Mouse (Mus musculus): ENCODE measurements around the gene Dnmbp. TPM values are rescaled to one million over a fixed set of nuclear protein-coding genes. Genes with fewer than 3 reads are reported as not detected.

Gene Dnmbp
- polyA plus RNA-seq, 1 experiment: 8.5 TPM

DNA sequence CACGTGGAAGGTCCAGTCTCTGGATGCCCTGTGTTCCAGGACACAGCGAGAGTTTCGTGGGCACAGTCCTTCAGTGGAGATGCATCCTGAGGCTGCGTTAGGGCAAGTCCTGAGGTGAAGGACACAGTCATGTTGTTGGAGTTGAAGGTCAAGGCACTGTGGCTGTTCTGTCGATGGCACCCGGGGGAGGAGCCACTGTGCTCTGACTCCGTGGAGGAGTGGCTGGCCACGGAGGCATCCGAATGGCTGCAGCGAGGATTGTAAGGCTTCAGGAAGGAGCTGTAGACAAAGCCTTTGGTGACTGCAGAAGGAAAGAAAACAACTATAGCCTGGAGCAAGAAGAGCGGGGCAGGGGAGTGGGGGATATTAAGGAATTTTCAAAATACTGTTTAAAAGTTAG, 90.0 kb downstream of the Dnmbp start:
- TF ChIP-seq MYOD1 (IDR thresholded peaks at IDR 0.05; ENCODE audit: control insufficient read depth, insufficient read length, low read depth): no peak
- TF ChIP-seq USF1 (IDR thresholded peaks at IDR 0.05; ENCODE audit: low read depth): no peak
- TF ChIP-seq FOSL1 (IDR thresholded peaks at IDR 0.05; ENCODE audit: insufficient read depth, low read length, poor library complexity, severe bottlenecking): no peak
- no peak for TF ChIP-seq MYOG (IDR thresholded peaks at IDR 0.05; ENCODE audit: control insufficient read depth, extremely low read depth, insufficient read length)
- TF ChIP-seq CTCF (IDR thresholded peaks at IDR 0.05; ENCODE audit: control insufficient read depth, insufficient read depth, insufficient read length): no peak
- TF ChIP-seq CEBPB (IDR thresholded peaks at IDR 0.05; ENCODE audit: low read depth): no peak
- TF ChIP-seq MAX (IDR thresholded peaks at IDR 0.05): no peak
- Histone ChIP-seq H3ac (ENCODE audit: control insufficient read depth, insufficient read length, low read depth) (no peak overlapping the region), H3K79me2 (ENCODE audit: control insufficient read depth, insufficient read depth) (no peaks in the 10 kb centered on the region), H3K79me3 (ENCODE audit: low read depth) (no peaks in the 10 kb centered on the region), H3K27me3 (ENCODE audit: control insufficient read depth, insufficient read depth, insufficient read length) (no peaks in the 10 kb centered on the region), H3K36me3 (ENCODE audit: control insufficient read depth, insufficient read depth) (peaks cover 62% of the 10 kb centered on the region), H3K4me3 (ENCODE audit: insufficient read depth, poor library complexity, severe bottlenecking) (no peak overlapping the region)

DNA sequence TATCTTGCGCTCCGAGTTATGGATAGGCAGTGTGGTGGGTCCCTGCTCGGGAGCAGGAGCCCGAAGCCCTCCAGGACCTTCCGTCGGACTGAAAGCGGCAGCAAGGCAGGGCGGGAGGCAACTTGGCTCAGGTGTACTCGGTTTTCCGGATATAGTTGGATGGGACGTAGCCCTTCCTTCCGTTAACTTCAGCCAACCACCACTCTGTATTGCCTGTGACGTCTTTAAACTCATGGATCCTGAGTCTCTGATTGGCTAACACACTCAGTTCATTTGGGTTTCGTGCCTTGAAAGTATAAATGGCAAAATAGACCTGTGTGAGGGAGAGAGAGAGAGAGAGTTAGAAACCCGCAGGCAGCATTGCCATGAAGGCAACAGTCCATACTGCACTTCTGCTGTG, 92.0 kb downstream of the Dnmbp start:
- Histone ChIP-seq H3K27me3 (ENCODE audit: control insufficient read depth, insufficient read depth, insufficient read length) (no peaks in the 10 kb centered on the region), H3K79me2 (ENCODE audit: control insufficient read depth, insufficient read depth) (no peaks in the 10 kb centered on the region), H3ac (ENCODE audit: control insufficient read depth, insufficient read length, low read depth) (no peak overlapping the region), H3K36me3 (ENCODE audit: control insufficient read depth, insufficient read depth) (peaks cover 48% of the 10 kb centered on the region), H3K4me3 (ENCODE audit: insufficient read depth, poor library complexity, severe bottlenecking) (no peak overlapping the region), H3K79me3 (ENCODE audit: low read depth) (no peaks in the 10 kb centered on the region)
- no peak for TF ChIP-seq USF1 (IDR thresholded peaks at IDR 0.05; ENCODE audit: low read depth)
- TF ChIP-seq MYOD1 (IDR thresholded peaks at IDR 0.05; ENCODE audit: control insufficient read depth, insufficient read length, low read depth): no peak
- no peak for TF ChIP-seq MYOG (IDR thresholded peaks at IDR 0.05; ENCODE audit: control insufficient read depth, extremely low read depth, insufficient read length)

DNA sequence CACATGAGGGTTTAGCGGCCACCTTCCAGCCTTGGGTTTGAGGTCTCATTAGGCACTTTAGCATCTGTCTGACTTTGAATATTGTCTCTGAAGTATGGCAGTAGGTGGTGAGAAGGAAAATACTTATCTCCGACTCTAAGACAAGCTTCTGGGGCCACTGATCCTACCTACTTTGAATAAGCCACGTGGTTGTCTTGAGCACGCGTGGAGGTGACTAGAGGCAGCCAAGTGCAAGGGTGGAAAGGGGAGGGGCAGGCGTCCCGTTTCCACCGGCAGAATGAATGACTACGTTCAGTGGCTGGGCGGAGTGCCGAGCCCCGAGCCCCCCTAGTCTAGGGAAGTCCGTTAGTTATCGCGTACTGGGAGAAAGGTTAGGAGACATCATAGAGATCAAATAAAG, 92.9 kb downstream of the Dnmbp start:
- TF ChIP-seq FOSL1 (IDR thresholded peaks at IDR 0.05; ENCODE audit: insufficient read depth, low read length, poor library complexity, severe bottlenecking) (no peak), MYOD1 (IDR thresholded peaks at IDR 0.05; ENCODE audit: control insufficient read depth, insufficient read length, low read depth) (no peak), CEBPB (IDR thresholded peaks at IDR 0.05; ENCODE audit: low read depth) (no peak), USF1 (IDR thresholded peaks at IDR 0.05; ENCODE audit: low read depth) (no peak), MYOG (IDR thresholded peaks at IDR 0.05; ENCODE audit: control insufficient read depth, extremely low read depth, insufficient read length) (no peak), CTCF (IDR thresholded peaks at IDR 0.05; ENCODE audit: control insufficient read depth, insufficient read depth, insufficient read length) (no peak)
- H3K36me3 ChIP-seq (ENCODE audit: control insufficient read depth, insufficient read depth): peaks cover 44% of the 10 kb centered on the region
- H3K79me2 ChIP-seq (ENCODE audit: control insufficient read depth, insufficient read depth): no peaks in the 10 kb centered on the region
- H3K4me3 ChIP-seq (ENCODE audit: insufficient read depth, poor library complexity, severe bottlenecking): no peak overlapping the region
- no peak overlapping the region for H3ac ChIP-seq (ENCODE audit: control insufficient read depth, insufficient read length, low read depth)
- no peaks in the 10 kb centered on the region for H3K27me3 ChIP-seq (ENCODE audit: control insufficient read depth, insufficient read depth, insufficient read length)
- H3K79me3 ChIP-seq (ENCODE audit: low read depth): no peaks in the 10 kb centered on the region

DNA sequence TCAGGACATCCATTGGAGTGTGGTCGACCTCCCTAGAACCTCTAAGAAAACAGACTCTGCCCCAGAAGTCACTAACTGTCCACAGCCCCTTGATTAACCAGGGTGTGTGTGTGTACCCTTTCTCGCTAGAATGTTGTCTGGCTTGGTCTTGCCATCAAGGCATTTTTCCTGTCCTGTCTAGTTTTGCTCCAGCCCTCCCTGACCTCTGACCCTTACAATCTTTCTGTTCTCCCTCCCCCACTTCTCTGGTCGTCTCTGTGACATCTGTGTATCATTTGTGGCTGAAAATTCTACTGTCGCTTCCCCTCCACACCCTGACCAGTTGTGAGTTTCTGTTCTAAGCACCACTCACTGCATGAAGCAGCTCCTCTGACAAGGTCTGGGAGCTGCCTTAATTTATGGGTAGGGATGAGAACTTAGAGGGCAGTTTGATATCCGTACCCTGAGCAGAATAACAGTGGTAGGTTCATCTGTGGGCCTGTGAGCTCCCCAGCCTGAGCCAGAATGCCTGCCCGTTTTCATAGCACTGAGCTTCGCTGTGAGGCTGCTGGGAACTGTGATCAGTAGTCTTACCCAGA, 94.6 kb downstream of the Dnmbp start:
- no peaks in the 10 kb centered on the region for H3K27me3 ChIP-seq (ENCODE audit: control insufficient read depth, insufficient read depth, insufficient read length)
- H3K79me2 ChIP-seq (ENCODE audit: control insufficient read depth, insufficient read depth): no peaks in the 10 kb centered on the region
- H3ac ChIP-seq (ENCODE audit: control insufficient read depth, insufficient read length, low read depth): no peak overlapping the region
- H3K36me3 ChIP-seq (ENCODE audit: control insufficient read depth, insufficient read depth): peaks cover 35% of the 10 kb centered on the region
- no peak overlapping the region for H3K4me3 ChIP-seq (ENCODE audit: insufficient read depth, poor library complexity, severe bottlenecking)
- TF ChIP-seq CEBPB (IDR thresholded peaks at IDR 0.05; ENCODE audit: low read depth) (no peak), USF1 (IDR thresholded peaks at IDR 0.05; ENCODE audit: low read depth) (no peak), MYOG (IDR thresholded peaks at IDR 0.05; ENCODE audit: control insufficient read depth, extremely low read depth, insufficient read length) (no peak), MAX (IDR thresholded peaks at IDR 0.05) (no peak), FOSL1 (IDR thresholded peaks at IDR 0.05; ENCODE audit: insufficient read depth, low read length, poor library complexity, severe bottlenecking) (no peak), CTCF (IDR thresholded peaks at IDR 0.05; ENCODE audit: control insufficient read depth, insufficient read depth, insufficient read length) (no peak), MYOD1 (IDR thresholded peaks at IDR 0.05; ENCODE audit: control insufficient read depth, insufficient read length, low read depth) (no peak)
- H3K79me3 ChIP-seq (ENCODE audit: low read depth): no peaks in the 10 kb centered on the region

DNA sequence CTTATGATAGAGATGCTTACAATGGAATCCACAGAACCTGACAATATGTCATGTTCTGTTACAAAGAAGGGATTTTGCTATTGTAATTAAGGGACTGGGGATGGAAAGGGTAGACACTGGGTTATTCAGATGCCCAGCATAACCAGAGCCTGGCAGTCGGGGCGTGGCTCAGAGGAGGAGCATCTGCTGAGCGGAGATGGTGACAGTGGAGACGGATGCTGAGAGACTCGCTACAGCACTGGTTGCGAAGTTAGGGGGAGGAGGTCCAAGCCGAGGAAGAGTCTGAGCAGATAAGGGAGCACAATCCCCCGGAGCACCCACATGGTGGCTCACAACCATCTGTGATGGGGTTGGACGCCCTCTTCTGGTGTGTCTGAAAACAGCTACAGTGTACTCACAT, 96.8 kb downstream of the Dnmbp start:
- Histone ChIP-seq H3K27me3 (ENCODE audit: control insufficient read depth, insufficient read depth, insufficient read length) (peaks cover 2% of the 10 kb centered on the region), H3K36me3 (ENCODE audit: control insufficient read depth, insufficient read depth) (peaks cover 14% of the 10 kb centered on the region), H3ac (ENCODE audit: control insufficient read depth, insufficient read length, low read depth) (no peak overlapping the region), H3K79me3 (ENCODE audit: low read depth) (no peaks in the 10 kb centered on the region), H3K79me2 (ENCODE audit: control insufficient read depth, insufficient read depth) (no peaks in the 10 kb centered on the region), H3K4me3 (ENCODE audit: insufficient read depth, poor library complexity, severe bottlenecking) (no peak overlapping the region)
- TF ChIP-seq MAX (IDR thresholded peaks at IDR 0.05): no peak
- TF ChIP-seq USF1 (IDR thresholded peaks at IDR 0.05; ENCODE audit: low read depth): no peak
- no peak for TF ChIP-seq MYOD1 (IDR thresholded peaks at IDR 0.05; ENCODE audit: control insufficient read depth, insufficient read length, low read depth)
- TF ChIP-seq MYOG (IDR thresholded peaks at IDR 0.05; ENCODE audit: control insufficient read depth, extremely low read depth, insufficient read length): no peak
- TF ChIP-seq CEBPB (IDR thresholded peaks at IDR 0.05; ENCODE audit: low read depth): no peak
- TF ChIP-seq CTCF (IDR thresholded peaks at IDR 0.05; ENCODE audit: control insufficient read depth, insufficient read depth, insufficient read length): no peak
- TF ChIP-seq FOSL1 (IDR thresholded peaks at IDR 0.05; ENCODE audit: insufficient read depth, low read length, poor library complexity, severe bottlenecking): no peak
